ENCODE assay signal across 8 mouse cellular contexts in the genomic region with DNA sequence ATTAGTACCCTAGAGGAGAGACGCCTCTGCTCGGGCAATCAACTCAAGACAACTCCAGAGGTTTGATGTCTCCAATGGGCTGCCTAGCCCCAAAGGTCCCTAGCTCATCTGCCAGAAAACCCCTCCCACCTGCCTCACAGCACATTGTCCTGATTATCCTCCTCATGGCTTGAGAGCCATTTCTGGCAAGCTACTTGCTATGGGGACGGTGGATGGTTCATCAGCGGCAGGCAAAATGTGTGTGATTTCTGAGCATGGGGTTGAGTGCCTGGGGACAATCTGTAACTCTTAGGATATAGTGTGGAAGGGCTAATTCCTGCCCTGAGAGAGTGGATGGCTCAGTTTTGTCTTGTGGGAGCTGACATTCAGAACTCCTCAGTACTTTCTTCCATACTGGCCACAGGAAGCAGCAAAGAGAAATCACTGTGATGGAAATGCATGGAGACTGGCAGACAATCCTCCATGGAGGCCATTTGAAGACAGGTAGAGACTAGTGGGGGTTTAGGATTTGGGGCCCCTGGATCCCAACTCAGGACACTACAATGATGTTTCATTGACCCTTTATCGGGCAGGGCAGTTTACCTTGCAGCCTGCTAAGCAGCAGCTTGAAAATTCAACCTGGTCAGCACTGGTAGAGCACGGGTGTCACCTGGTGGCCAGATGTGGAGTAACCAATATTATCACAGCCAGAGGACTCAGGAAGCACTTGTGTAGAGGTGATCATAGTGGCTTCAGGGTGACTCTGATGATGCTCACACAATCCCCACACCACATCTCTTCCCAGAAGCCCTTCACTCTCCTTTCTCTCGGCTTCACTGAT.
A peak's percentile ranks its signal among the peaks of the same experiment; 100 is the strongest.
DNase-seq lines count a peak whose midpoint lies in the region; ATAC-seq and TF ChIP-seq lines count a peak whose summit lies in the region.

No protein-coding gene starts in this region.

- no peak overlapping the region for H3K4me3 ChIP-seq in limb, embryonic 10.5 days
- H3K4me3 ChIP-seq in midbrain, postnatal 0 days (ENCODE audit: low read depth, low read length) = no peak overlapping the region

- H3K9ac ChIP-seq in midbrain, postnatal 0 days (replicated peaks; ENCODE audit: low read length, poor library complexity, severe bottlenecking) = no peak overlapping the region

- 61% methylated on average over 7 of the region's 7 CpGs for WGBS in limb, embryonic 10.5 days
- WGBS in midbrain, postnatal 0 days = 59% methylated on average over 7 of the region's 7 CpGs

- peak; percentile 89 for ATAC-seq in midbrain, postnatal 0 days (ENCODE audit: low FRiP score)

- no peaks in the 10 kb centered on the region for H3K9me3 ChIP-seq in limb, embryonic 10.5 days (replicated peaks)
- no peaks in the 10 kb centered on the region for H3K9me3 ChIP-seq in midbrain, postnatal 0 days (ENCODE audit: low read length)

- H3K4me2 ChIP-seq in midbrain, postnatal 0 days (ENCODE audit: low read depth, low read length, poor library complexity, severe bottlenecking) = no peak overlapping the region

- no peaks in the 10 kb centered on the region for H3K4me1 ChIP-seq in limb, embryonic 10.5 days
- H3K4me1 ChIP-seq in midbrain, postnatal 0 days (ENCODE audit: insufficient read depth, low read length) = no peaks in the 10 kb centered on the region

- no peaks in the 10 kb centered on the region for H3K36me3 ChIP-seq in limb, embryonic 10.5 days
- no peaks in the 10 kb centered on the region for H3K36me3 ChIP-seq in midbrain, postnatal 0 days (ENCODE audit: insufficient read depth, low read length)

- peak; percentile 95 for TF ChIP-seq CTCF in midbrain, postnatal 0 days (IDR thresholded peaks at IDR 0.05)

- DNase-seq in 416B (ENCODE audit: low read depth) = peak; percentile 73
- DNase-seq in adrenal gland, adult (ENCODE audit: inconsistent age in 2 of 2, low spot score in 1 of 2) = peak; percentile 38 to 82
- peak; percentile 77 for DNase-seq in embryo, embryonic 10.5 days (ENCODE audit: low spot score)
- peak; percentile 53 to 57 for DNase-seq in gastrocnemius, postnatal 36 days
- DNase-seq in kidney, adult 11 months = peak; percentile 35
- peak; percentile 79 for DNase-seq in limb, embryonic 10.5 days (ENCODE audit: low spot score)
- DNase-seq in midbrain, postnatal 0 days (ENCODE audit: low spot score) = peak; percentile 79
- DNase-seq in spleen, postnatal 36 days (ENCODE audit: low spot score in 2 of 2) = peak; percentile 22 to 30

- intact Hi-C loops in gastrocnemius, postnatal 36 days (cut with DNase I) = loop anchor here (1.0 kb wide), 1 partner anchor 41 kb away; no protein-coding TSS in a partner anchor

- no peaks in the 10 kb centered on the region for H3K27me3 ChIP-seq in limb, embryonic 10.5 days (ENCODE audit: low read depth, poor library complexity, severe bottlenecking)
- H3K27me3 ChIP-seq in midbrain, postnatal 0 days (ENCODE audit: insufficient read depth, low read length) = no peaks in the 10 kb centered on the region

- H3K27ac ChIP-seq in limb, embryonic 10.5 days = no peak overlapping the region
- H3K27ac ChIP-seq in midbrain, postnatal 0 days (ENCODE audit: low read depth, low read length) = no peak overlapping the region

Comparison
In these comparisons a context has a peak if more than half of its experiments do, and no peak if none do; other contexts are left out.
1. DNase-seq: peak in every context shown above with its lines; median percentile 79 in limb, embryonic 10.5 days; 79 in midbrain, postnatal 0 days; 77 in embryo, embryonic 10.5 days; 73 in 416B; 60 in adrenal gland, adult; 55 in gastrocnemius, postnatal 36 days; 35 in kidney, adult 11 months; 26 in spleen, postnatal 36 days.